Mouse (Mus musculus): ENCODE results near the gene Rfc2.

Gene Rfc2

GRCm38 (mm10) chr5:134567445-134567844 lies 13.7 kb upstream of the Rfc2 start:
- DNase-seq, result no peak

- no peak for DNase-seq
Measured at GRCm38 (mm10) chr5:134568030-134568429, 13.1 kb upstream of the Rfc2 start.

GRCm38 (mm10) chr5:134568964-134569491 lies 12.1 kb upstream of the Rfc2 start:
- DNase-seq, result no peak

DNA sequence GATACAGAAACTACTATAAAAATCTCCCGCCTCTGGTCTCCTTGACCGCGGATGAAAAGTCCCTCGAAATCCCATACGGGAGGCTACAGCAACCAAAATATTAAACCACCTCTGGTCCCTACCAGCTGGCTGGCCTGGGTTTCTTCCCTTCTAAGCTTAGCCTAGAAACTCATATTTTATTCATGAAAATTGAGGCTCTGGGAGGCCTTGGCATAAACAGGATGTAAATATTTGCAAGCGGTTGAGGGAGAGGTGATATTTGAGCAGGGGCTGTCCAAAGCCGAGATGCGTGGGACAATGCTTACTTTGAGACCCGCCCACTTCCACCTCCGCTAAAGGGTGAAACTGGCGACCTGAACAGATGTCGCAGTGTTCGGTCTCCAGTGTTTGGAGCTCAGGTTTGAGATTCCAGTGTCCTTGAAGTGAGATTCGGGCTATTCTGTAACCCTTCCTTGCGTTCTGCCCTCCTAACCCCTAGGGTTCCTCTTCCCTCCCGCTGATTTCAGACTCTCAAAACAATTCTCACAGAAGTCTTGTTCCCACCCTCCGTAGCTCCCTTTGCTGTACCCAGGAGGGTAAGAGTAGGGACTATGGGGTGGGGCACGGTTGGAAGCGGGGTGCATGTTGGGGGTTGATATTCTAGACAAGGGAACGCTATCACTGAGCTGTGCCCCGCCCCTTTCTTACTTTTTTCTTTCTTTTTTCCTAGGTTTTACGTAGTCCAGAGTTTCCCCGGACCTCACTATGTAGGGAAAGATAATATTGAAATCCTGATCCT lies 9.2 kb upstream of the Rfc2 start:
- DNase-seq, result peak; percentile 80

- no peak for DNase-seq
Measured at GRCm38 (mm10) chr5:134572508-134573214, 8.5 kb upstream of the Rfc2 start.

DNA sequence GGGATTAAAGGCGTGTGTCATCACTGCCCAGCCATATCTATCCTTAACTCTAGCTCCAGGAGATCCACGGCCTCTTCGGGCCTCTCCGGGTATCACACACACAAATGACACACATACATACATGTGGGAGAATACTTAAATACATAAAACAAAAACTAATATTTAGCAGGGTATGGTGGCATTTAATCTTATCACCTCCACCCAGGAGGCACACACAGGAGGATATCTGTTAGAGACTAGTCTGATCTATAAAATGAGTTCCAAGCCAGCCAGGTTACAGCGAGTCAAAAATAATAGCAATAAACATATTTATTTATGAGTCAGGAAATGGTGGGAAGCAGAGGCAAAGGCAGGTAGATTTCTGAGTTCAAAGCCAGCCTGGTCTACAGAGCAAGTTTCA lies 5.3 kb upstream of the Rfc2 start:
- no peak for DNase-seq

GRCm38 (mm10) chr5:134576517-134577220 lies 4.5 kb upstream of the Rfc2 start:
- no peak for DNase-seq

DNA sequence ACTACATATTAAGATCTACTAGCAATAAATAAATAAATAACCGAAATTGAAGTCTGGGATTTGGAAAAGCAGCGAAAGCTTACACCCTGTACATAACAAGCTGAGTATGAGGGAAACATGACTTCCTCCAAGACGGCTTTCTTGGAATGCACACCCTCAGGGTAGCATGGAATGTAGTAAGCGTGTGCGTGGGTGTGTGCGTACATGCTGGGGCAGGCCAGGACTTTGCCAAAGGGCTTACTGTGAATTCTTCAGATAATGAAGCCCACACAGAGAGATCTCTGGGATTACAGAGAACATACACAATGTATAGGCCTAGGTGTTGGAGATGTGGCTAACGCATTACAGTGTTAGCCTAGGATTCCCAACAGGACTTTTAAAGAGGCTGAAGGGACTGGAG lies 3.6 kb upstream of the Rfc2 start:
- DNase-seq, result no peak

- no peak for DNase-seq
Measured at GRCm38 (mm10) chr5:134579135-134579534, 2.0 kb upstream of the Rfc2 start.

DNA sequence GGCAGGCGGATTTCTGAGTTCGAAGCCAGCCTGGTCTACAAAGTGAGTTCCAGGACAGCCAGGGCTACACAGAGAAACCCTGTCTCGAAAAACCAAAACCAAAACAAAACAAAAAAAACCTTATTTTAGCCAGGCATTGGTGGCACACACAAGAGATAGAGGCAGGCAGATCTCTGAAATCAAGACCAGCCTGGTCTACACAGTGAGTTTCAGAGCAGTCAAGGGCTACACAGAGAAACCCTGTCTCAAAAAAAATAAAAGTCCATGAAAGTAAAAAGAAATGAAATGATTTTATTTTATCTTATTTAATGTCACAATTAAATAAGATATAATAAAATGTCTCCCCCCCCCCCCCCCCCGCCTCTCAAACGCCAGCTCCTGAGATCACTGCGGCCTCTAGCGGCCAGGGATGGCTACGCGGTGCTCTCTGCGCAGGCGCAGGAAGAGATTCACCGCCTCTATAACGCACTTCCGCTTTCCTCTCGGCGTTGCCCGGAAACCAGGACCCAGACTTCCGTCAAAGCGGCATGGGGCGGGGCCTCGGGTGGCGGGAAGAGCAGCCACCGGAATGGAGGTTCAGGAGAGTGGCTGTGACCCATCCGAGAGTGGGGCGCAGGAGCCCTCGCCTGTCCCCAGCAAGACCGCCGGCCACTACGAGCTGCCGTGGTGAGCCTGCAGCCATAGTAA lies 1.2 kb downstream of the Rfc2 start:
- DNase-seq, result peak; percentile 99

DNA sequence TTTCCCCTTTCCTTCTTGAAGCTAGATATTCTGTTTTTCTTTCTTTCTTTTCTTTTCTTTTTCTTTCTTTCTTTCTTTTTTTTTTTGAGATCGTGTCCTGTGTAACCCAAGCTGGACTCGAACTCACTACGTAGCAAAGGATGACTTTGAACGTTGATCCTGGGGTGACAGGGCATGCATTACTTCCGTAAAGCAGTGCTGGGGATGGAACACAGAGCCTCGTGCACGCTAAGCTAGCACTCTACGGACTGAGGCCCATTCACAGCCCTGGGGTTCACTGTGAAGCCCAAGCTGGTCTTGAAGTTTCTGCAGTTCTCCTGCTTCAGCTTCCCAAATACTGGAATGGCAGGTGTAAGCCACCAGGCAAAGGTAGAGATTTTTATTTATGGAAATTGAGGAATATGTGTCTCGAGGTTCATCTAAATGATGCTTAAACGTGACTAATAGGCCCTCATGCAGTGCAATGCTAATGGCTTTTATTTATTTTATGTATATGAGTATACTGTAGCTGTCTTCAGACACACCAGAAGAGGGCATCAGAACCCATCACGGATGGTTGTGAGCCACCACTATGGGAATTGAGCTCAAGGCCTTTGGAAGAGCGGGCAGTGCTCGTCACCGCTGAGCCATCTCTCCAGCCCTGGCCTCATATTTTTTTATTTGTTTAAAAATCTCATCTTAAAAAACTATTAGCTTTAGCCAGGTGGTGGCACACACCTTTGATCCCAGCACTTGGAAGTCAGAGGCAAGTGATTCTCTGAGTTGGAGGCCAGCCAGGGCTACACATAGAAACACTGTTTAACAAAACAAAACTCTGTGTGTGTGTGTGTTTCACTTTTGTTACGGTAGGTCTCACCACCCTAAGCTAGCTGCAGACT lies 2.1 kb downstream of the Rfc2 start:
- no peak for DNase-seq

GRCm38 (mm10) chr5:134583884-134584213 lies 2.7 kb downstream of the Rfc2 start:
- DNase-seq, result no peak

DNA sequence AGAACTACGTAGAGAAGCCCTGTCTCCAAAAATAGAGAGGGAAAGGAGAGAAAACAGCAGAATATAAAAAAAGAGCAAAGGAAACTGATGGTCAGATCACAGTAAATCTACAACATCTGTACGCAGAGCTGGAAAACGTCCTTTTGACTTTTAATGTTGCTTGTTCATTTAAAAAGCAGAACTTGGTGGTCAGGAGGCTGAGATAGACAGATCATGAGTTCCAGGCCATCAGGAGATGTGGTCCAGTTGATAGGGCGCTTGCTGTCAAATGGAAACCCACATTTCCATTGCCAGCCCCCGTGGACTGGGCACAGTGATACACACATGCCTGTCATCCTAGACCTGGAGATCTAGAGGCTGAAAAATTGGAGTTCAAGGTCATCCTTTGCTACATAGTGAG lies 3.6 kb downstream of the Rfc2 start:
- DNase-seq, result no peak

GRCm38 (mm10) chr5:134589900-134590299 lies 8.7 kb downstream of the Rfc2 start:
- DNase-seq, result no peak

DNA sequence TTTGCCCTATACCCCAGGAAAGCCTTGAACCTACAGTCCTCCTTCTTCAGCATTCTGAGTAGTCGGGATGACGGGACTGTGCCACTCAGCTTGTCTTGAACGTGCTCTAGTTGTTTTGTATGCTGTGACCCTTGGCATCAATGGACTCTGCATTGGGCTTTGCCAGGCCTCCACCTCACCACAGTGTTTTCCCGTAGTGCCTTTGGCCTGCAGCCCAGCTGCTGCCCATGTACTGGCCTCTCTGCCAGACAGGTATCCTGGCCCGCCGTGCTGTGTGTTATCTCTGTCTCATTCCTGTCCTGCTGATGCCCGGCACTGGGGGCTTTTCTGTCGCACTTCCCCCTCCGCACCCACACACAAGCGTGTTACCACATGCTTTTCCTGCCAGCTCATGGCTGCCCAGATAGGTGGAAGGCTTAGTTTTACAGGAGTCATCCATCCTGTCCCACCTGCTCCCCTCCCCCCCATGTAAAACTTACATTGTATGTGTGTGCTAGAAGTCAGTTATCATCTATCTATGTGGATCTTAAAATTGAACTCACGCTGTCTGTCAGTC lies 10.9 kb downstream of the Rfc2 start:
- no peak for DNase-seq

DNA sequence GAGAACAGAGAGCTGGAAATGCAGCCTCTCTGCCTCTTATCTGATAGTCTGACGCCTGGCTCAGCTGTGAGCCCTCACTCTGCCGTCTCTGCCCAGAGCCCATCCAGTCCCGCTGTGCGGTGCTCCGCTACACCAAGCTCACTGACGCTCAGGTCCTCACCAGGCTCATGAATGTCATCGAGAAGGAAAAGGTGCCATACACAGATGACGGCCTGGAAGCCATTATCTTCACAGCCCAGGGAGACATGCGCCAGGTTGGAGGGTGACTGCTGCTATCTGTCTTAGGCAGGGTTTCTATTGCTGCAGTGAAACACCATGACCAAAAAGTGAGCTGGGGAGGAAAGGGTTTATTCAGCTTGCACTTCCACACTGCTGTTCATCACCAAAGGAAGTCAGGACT lies 11.9 kb downstream of the Rfc2 start:
- no peak for DNase-seq

GRCm38 (mm10) chr5:134597711-134598110 lies 16.5 kb downstream of the Rfc2 start:
- DNase-seq, result no peak

- peak; percentile 19 for DNase-seq
Measured at GRCm38 (mm10) chr5:134604376-134604775, 23.2 kb downstream of the Rfc2 start.

- DNase-seq, result no peak
Measured at GRCm38 (mm10) chr5:134606314-134606713, 25.1 kb downstream of the Rfc2 start.

- DNase-seq, result peak; percentile 37
Measured at GRCm38 (mm10) chr5:134607121-134607520, 26.0 kb downstream of the Rfc2 start.

DNA sequence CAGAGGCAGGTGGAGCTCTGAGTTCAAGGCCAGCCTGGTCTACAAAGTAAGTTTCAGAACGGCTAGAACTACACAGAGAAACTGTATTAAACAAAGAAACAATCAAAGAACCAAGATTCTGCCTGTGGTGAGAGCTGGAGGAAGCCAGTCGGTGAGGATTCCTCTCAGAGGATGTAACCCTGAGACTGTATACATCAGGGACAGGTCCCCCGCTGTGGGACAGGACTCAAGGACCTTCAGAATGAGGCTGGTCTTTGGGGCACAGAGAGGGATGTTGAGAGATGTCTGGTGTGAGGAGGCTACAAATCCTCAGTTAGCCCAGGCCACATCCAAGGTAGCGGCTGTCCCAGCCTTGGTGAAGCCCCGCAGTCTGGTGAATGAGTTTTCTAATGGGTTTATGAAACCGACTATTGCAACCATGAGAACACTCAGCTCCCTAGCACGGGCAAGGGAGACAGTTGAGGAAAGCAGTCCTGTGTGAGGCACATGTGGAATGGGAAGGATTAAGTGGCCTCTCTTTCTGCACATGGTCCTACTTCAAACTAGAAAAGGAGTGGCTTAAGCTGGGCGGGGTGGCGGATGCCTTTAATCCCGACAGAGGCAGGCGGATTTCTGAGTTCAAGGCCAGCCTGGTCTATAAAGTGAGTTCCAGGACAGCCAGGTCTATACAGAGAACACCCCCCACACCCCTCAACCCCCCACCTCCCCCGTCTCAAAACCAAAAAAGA lies 28.9 kb downstream of the Rfc2 start:
- DNase-seq, result no peak
